Mouse (Mus musculus) megakaryocyte, embryonic 14.5 days (primary cell): ENCODE data around the gene Gsn.

ENCODE experiments used
- FLI1 ChIP-seq: IDR thresholded peaks from 2 replicates; pipeline ENCODE4 v1.6.1; 2012; ENCODE audit warnings: low read length, inconsistent platforms, mixed read lengths
- GATA1 ChIP-seq: IDR thresholded peaks from 3 replicates; pipeline ENCODE4 v1.6.1; 2012; ENCODE audit warnings: mixed read lengths, low read length, inconsistent platforms, borderline replicate concordance

GRCm38 (mm10) chr2:35256932-35257331 lies 752 bp downstream of the Gsn start:
- TF ChIP-seq GATA1: no peak
- TF ChIP-seq FLI1: no peak
